Mouse (Mus musculus) ovary, adult 18-20 months (tissue): Measurements from ENCODE around the gene Lrrc47.

ENCODE experiments used
- DNase-seq: peaks from one replicate; pipeline ENCODE4 v3.0.0; 2022; ENCODE audit warnings: low spot score, mixed read lengths

Gene Lrrc47

GRCm38 (mm10) chr4:154011646-154012089 lies at the start of gene Lrrc47:
TSS of gene Lrrc47 (plus strand) at chr4:154011731.
- peak; percentile 71 for DNase-seq

- DNase-seq: no peak
Observed at GRCm38 (mm10) chr4:153962631-153963030, 48.9 kb upstream of the Lrrc47 start.

- no peak for DNase-seq
Observed at GRCm38 (mm10) chr4:153966651-153967050, 44.9 kb upstream of the Lrrc47 start.

GRCm38 (mm10) chr4:153967556-153967955 lies 44.0 kb upstream of the Lrrc47 start:
- no peak for DNase-seq

GRCm38 (mm10) chr4:153968063-153968462 lies 43.5 kb upstream of the Lrrc47 start:
- no peak for DNase-seq

- peak; percentile 88 for DNase-seq
Observed at GRCm38 (mm10) chr4:153974431-153975291, 36.9 kb upstream of the Lrrc47 start, which contains the start of the genes Dffb and Cep104. TSS of gene Dffb (minus strand) at chr4:153975126. TSS of gene Cep104 (plus strand) at chr4:153975194.

GRCm38 (mm10) chr4:153975292-153975662 lies 36.3 kb upstream of the Lrrc47 start:
- DNase-seq: no peak

- DNase-seq: no peak
Observed at GRCm38 (mm10) chr4:153975768-153976167, 35.8 kb upstream of the Lrrc47 start.

GRCm38 (mm10) chr4:153979243-153979642 lies 32.3 kb upstream of the Lrrc47 start:
- DNase-seq: no peak

GRCm38 (mm10) chr4:153980470-153980869 lies 31.1 kb upstream of the Lrrc47 start:
- DNase-seq: no peak

GRCm38 (mm10) chr4:153992715-153993114 lies 18.8 kb upstream of the Lrrc47 start:
- no peak for DNase-seq

GRCm38 (mm10) chr4:153993505-153993904 lies 18.0 kb upstream of the Lrrc47 start:
- no peak for DNase-seq

- no peak for DNase-seq
Observed at GRCm38 (mm10) chr4:154005488-154005887, 6.0 kb upstream of the Lrrc47 start.

GRCm38 (mm10) chr4:154006264-154006663 lies 5.3 kb upstream of the Lrrc47 start:
- no peak for DNase-seq

- DNase-seq: no peak
Observed at GRCm38 (mm10) chr4:154007759-154008158, 3.8 kb upstream of the Lrrc47 start.

GRCm38 (mm10) chr4:154010907-154011645 lies 455 bp upstream of the Lrrc47 start:
- DNase-seq: no peak

- no peak for DNase-seq
Observed at GRCm38 (mm10) chr4:154012132-154012882, 776 bp downstream of the Lrrc47 start.

- no peak for DNase-seq
Observed at GRCm38 (mm10) chr4:154015476-154015875, 3.9 kb downstream of the Lrrc47 start.

GRCm38 (mm10) chr4:154019571-154019970 lies 8.0 kb downstream of the Lrrc47 start:
- no peak for DNase-seq

GRCm38 (mm10) chr4:154021432-154021831 lies 9.9 kb downstream of the Lrrc47 start:
- DNase-seq: no peak

- peak; percentile 71 for DNase-seq
Observed at GRCm38 (mm10) chr4:154022407-154022806, 10.9 kb downstream of the Lrrc47 start.

GRCm38 (mm10) chr4:154022844-154023243 lies 11.3 kb downstream of the Lrrc47 start:
- DNase-seq: no peak
